Mouse (Mus musculus): ENCODE measurements at regions not wholly inside any gene's neighbourhood (a gene's known extent, or its start where the extent isn't known, plus 50 kb on each side); places are given as distances from the start of the nearest gene placed in this dataset.

- TF ChIP-seq CTCF (IDR thresholded peaks at IDR 0.05; ENCODE audit: low read depth) (no peak), EP300 (IDR thresholded peaks at IDR 0.05; ENCODE audit: low read depth) (no peak)
Observed at GRCm38 (mm10) chr15:63527318-63527717, 317.7 kb downstream of the Gsdmc2 start.
